Mouse (Mus musculus) liver, adult (tissue): Measurements from ENCODE around the gene Abhd4.

Experiments used
- GATA4 ChIP-seq: IDR thresholded peaks from 2 replicates; pipeline ENCODE4 v1.6.1; 2014; ENCODE audit warnings: mild to moderate bottlenecking, low read length; ENCODE audit not compliant: insufficient replicate concordance

Abhd4 gene

DNA sequence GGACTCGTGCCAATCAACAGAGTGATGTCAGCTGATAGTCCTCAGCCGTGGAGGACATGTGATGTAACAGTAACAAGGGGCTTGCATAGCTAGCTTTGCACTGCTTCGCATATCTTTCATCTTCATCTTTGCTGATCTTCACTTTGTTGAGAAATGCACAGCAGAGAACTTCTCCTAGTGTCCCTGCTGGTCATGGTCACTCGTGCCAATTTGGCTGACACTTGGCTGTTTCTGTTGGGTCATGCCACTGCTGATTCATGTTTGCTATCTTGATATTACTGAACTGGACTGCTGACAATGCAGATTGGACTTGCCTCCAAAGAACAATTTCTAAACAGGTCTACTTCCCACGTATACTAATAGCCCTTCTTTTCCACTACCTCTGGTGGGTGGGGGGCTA lies 46.1 kb downstream of the Abhd4 start:
- TF ChIP-seq GATA4: peak; percentile 78

GRCm38 (mm10) chr14:54300676-54301075 lies 46.7 kb downstream of the Abhd4 start:
- no peak for TF ChIP-seq GATA4

DNA sequence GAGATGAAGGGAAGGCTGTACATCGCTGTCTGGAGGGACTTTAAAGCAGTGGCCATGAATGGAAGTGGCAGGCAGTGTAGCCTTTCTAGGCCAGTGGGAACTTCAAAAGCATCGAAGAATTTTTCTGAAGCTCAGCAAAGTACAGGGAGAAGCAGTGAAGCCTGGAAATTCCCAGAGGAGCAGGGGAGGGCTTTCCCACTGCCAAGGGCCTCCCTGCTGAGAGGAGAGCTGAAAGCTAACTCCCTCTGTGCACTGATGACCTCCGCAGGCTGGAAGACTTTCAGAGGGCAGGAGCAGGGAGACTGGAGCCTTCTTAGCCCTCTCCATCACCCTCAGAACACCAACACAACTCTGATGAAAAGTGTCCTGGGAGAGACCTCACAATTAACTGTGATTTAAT lies 57.8 kb downstream of the Abhd4 start:
- TF ChIP-seq GATA4: no peak
